Mouse (Mus musculus): ENCODE results near the gene Notch4. TPM values are rescaled to one million over a fixed set of nuclear protein-coding genes. Genes with fewer than 3 reads are reported as not detected.

Gene Notch4
- total RNA-seq, 2 experiments from 2014 or later, result 20.1 to 37.0 TPM

- DNase-seq, result peak in 1 of 2 experiments; percentile 37
Observed at GRCm38 (mm10) chr17:34626773-34627092, 62.7 kb downstream of the Notch4 start.

- peak; percentile 90 to 93 for DNase-seq
Observed at GRCm38 (mm10) chr17:34627093-34627942, 63.2 kb downstream of the Notch4 start.

- peak; percentile 78 to 82 for DNase-seq
Observed at GRCm38 (mm10) chr17:34627943-34628643, 64.0 kb downstream of the Notch4 start, which contains the start of gene Ppt2. Ppt2 (minus strand) TSS chr17:34628510.

DNA sequence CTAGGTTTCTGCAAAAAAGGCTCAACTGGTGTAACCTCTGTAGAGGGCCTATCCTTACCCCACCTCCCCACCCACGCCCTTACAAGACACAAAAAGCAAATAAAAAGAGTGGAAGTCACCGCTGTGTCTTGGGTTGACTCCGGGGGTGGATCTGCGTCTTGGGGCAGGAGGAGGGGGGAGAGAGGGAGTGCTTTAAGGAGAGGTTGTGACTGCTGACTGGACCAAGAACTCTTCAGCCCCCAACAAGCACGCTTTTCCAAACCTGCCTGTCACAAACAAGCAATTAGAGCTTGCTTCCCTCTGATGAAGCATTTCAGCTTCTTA lies 64.5 kb downstream of the Notch4 start:
- no peak for DNase-seq

- no peak for DNase-seq
Observed at GRCm38 (mm10) chr17:34629221-34629751, 65.2 kb downstream of the Notch4 start, which contains the start of gene Prrt1. Prrt1 (plus strand) TSS chr17:34629533.

DNA sequence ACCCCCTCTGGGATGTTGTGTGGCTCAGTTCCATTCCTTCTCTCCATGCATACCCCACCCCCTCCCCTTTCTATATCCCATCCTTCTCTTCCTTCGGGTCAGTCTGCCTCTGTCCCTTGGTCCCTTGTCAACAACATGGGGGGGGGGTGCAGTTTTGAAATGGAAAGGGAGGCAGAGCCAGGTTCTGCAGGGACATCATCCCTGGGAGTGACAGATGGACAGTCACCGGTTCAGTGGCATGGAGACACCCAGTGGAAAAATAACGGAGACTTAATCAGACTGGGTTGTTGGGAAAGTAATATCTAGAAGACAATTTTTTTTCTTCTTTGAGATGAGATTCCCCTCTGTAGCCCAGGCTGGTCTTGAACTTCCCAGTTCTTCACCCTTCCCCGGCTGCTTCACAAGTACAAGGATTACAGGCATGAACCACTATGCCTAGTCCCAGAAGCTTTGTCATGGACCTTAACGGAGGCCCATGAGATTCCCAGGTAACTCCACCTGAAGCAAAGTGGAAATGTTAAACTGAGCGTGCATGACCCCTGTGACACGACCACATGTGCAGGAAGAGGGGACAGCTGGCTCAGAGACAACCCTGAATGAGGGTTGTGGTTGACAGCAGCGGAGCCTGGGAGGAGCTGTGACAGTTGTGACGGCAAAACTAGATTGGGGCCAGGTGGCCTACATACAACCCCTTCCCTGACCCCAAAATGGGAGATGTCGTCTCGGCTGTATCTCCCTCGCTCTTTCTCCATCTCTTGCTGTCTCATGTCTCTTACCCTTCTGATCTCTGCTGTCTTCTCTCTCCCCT lies 65.9 kb downstream of the Notch4 start:
- DNase-seq, result no peak

DNA sequence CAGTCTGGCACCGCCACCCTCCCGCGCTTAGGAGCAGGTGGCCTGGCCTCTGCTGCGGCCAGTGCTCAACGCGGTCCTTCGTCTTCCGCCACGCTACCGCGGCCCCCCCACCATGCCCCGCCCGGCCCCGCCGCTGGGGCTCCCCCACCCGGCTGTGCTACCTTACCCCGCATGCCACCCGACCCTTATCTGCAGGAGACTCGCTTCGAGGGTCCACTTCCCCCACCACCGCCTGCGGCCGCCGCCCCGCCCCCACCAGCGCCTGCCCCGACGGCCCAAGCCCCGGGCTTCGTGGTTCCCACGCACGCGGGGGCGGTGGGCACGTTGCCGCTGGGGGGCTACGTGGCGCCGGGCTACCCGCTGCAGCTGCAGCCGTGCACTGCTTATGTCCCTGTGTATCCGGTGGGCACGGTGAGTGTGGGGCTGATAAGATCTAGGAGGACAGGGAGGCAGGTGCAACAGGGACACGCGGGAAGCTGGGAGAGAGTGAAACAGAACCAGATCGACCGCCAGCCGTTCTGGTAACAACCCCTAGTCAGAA lies 66.8 kb downstream of the Notch4 start:
- no peak for DNase-seq

- DNase-seq, result no peak
Observed at GRCm38 (mm10) chr17:34631647-34632046, 67.6 kb downstream of the Notch4 start.

- peak; percentile 76 to 86 for DNase-seq
Observed at GRCm38 (mm10) chr17:34632261-34632691, 68.2 kb downstream of the Notch4 start.

DNA sequence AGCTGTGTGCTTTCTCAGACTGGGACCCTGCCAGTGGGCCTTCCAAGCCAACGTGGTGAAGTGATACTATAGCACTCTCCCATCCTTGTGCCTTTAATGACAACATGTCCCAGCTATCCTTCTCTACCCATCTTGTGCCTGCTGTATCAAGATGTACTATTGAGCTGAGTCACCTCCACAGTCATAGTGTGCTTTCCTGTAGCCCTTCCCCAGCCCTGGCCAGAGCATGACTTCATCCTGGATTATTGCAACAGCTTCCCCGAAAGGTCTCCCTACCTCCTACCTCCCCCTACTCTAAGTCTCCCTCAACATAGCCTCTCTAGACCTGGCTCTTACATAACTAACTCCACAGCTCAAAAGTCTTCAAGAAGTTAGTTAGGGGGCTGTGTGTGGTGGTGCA lies 71.6 kb downstream of the Notch4 start:
- DNase-seq, result no peak

- no peak for DNase-seq
Observed at GRCm38 (mm10) chr17:34637459-34637858, 73.4 kb downstream of the Notch4 start.

Other genes starting within 250 kb of the Notch4 start
- gene H2-Eb2, start 238.6 kb upstream of the Notch4 start, total RNA-seq (2021), result not detected
- gene Btnl2, start 209.4 kb upstream of the Notch4 start, total RNA-seq (2021), result under 1 TPM; 0.23 to 0.30 TPM
- not detected for gene Btnl1, start 187.1 kb upstream of the Notch4 start, total RNA-seq (2021)
- 1 to 10 TPM; 1.2 to 1.8 TPM for gene BC051142, start 165.4 kb upstream of the Notch4 start, total RNA-seq (2021)
- gene Btnl4, start 87.0 kb upstream of the Notch4 start, total RNA-seq (2021), result not detected
- not detected for gene Btnl6, start 46.9 kb upstream of the Notch4 start, total RNA-seq (2021)
- gene Gpsm3, start 25.5 kb downstream of the Notch4 start, total RNA-seq (2021), result 1 to 10 TPM; 5.2 to 6.2 TPM
- gene Pbx2, start 27.0 kb downstream of the Notch4 start, total RNA-seq (2021), result 10 to 100 TPM; 34.7 to 41.4 TPM
- gene Ager, start 33.6 kb downstream of the Notch4 start, total RNA-seq (2021), result under 1 TPM; 0.82 to 0.99 TPM
- 10 to 100 TPM; 67.7 to 86.5 TPM for gene Rnf5, start 39.4 kb downstream of the Notch4 start, total RNA-seq (2021)
- 100 to 1,000 TPM in 1 of 2 experiments, 10 to 100 TPM in 1; 99.4 to 109 TPM for gene Agpat1, start 40.0 kb downstream of the Notch4 start, total RNA-seq (2021)
- 1 to 10 TPM; 2.9 to 4.6 TPM for gene Egfl8, start 51.7 kb downstream of the Notch4 start, total RNA-seq (2021)
- 10 to 100 TPM; 57.8 to 70.0 TPM for gene Ppt2, start 64.2 kb downstream of the Notch4 start, total RNA-seq (2021)
- gene Prrt1, start 65.3 kb downstream of the Notch4 start, total RNA-seq (2021), result 10 to 100 TPM in 1 of 2 experiments, 1 to 10 TPM in 1; 5.0 to 14.3 TPM
- gene Fkbpl, start 80.5 kb downstream of the Notch4 start, total RNA-seq (2021), result 10 to 100 TPM; 12.7 to 15.8 TPM
- 10 to 100 TPM; 45.7 to 58.8 TPM for gene Atf6b, start 82.9 kb downstream of the Notch4 start, total RNA-seq (2021)
- gene Tnxb, start 106.3 kb downstream of the Notch4 start, total RNA-seq (2021), result 10 to 100 TPM; 26.9 to 34.3 TPM
- 100 to 1,000 TPM; 140 to 152 TPM for gene C4b, start 179.6 kb downstream of the Notch4 start, total RNA-seq (2021)
- 1,000 to 10,000 TPM; 6,006 to 9,312 TPM for gene Cyp21a1, start 240.3 kb downstream of the Notch4 start, total RNA-seq (2021)

Measured in adrenal gland, postnatal 36 days (tissue).